Mouse (Mus musculus) testis, postnatal 10 days (tissue): ENCODE data around the gene Acot5.
"Not testable (repeated sequence)": the region's sequence is repeated elsewhere in the genome, so short reads cannot be mapped to it uniquely, and the experiment has no call there.

ENCODE experiments used
- DNase-seq: peaks from one replicate; pipeline ENCODE4 v3.0.0; 2021; ENCODE audit warnings: low spot score

Acot5 gene

DNA sequence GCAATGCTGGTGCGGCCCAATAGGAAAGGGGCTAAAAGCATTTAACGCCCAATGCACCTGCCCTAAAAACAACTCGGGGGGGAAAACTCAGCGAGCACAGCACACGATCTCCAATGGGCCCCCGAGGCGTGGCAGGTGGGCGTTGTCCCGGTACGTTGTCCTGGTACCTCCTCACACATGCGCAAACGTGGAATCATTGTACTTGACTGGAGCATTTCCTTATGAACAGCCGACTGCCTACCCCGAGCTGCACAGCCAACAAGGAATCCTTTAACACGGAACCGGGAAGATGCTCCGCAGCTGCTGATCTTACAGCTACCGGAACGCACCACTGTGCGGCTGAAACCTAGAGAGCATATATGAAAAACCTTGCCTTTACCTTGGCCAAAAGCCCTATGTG is 6.8 kb upstream of the Acot5 start:
- DNase-seq, result peak; percentile 34

DNA sequence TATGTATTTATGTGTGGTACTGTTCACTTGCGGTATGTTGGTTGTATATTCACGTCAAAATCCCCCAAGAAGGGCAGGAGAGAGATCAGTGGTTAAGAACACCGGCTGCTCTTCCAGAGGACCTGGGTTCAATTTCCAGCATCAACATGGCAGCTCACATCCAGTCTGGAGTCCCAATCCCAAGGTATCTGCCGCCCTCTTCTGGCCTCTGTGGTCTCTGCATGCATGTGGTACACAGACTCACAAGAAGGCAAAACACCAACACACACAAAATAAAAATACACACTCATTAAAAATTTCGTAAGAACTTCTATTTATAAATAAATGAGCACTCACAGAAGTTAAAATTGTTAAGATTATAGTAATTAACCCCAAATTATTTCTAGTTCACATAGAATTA is 5.9 kb upstream of the Acot5 start:
- peak; percentile 60 for DNase-seq

DNA sequence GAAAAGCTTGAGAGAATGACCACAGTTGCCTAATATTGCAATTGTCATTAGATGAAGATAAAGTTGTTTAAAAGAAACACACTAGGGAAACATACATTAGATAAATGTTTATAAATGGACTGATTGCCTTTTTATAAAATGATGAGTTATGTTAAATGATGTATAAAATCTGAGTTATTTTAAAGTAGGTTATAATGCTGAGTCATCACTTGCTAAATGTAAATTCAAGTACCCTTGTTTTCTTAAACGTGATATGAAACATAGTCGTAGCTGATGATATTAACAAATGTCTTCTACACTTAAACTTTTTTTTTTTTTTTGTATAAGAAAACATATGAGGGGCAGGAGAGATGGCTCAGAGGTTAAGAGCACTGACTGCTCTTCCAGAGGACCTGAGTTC is 5.3 kb upstream of the Acot5 start:
- DNase-seq, result no peak

GRCm38 (mm10) chr12:84064621-84065020 is 4.5 kb upstream of the Acot5 start:
- DNase-seq, result peak; percentile 36

- peak; percentile 20 for DNase-seq
Measured at GRCm38 (mm10) chr12:84067752-84068151, 1.4 kb upstream of the Acot5 start.

- peak; percentile 33 for DNase-seq
Measured at GRCm38 (mm10) chr12:84068296-84068695, 829 bp upstream of the Acot5 start.

- peak; percentile 56 for DNase-seq
Measured at GRCm38 (mm10) chr12:84069582-84069981, 457 bp downstream of the Acot5 start.

- DNase-seq, result no peak
Measured at GRCm38 (mm10) chr12:84071696-84072095, 2.6 kb downstream of the Acot5 start.

DNA sequence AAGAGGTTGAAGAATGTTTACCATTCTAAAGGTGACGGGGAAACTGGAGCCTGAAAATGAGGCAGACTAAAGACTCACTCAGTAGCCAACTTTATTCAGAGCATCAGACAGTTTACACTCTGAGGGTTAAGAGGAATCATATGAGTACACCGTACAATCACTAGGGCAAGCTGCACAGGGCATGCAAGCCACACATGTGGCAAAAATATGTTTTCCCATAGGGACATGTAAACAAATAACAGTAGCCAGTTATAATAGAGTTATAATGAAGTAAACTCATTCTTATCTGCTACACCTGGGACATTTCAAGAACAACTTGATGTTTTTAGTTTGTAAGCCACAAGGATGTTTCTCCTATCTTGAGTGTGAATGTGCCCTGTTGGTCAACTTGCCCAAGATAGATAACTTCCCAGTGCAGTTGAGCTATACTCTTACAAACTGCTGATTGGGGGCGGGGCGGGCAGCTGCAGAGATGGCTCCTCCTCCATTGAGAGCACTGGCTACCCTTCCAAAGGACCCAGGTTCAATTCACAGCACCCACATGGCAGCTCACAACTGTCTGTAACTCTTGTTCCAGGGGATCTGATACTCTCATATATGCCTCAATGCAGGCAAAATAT is 8.4 kb downstream of the Acot5 start:
- no peak for DNase-seq

GRCm38 (mm10) chr12:84083842-84084241 is 14.7 kb downstream of the Acot5 start:
- DNase-seq, result no peak

DNA sequence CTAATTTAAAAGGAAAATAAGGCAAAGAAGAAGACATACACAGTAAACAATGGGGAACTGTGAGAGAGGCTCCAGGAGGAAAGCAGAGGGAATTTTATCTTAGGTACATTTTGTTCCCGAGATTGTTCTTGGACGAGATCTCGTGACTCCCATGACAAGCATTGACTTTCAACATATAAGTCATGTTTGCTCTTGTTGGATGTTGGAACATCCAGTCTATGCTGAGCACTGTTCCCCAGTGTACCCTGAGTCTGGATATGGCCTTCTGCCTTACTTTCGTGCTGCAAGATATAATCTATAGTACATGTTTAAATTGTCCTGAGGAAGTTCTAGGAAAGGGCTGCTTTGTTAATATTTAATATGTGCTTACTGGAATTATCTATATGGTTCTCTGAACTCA is 15.5 kb downstream of the Acot5 start:
- DNase-seq, result no peak

- not testable (repeated sequence) for DNase-seq
Measured at GRCm38 (mm10) chr12:84094666-84095065, 25.5 kb downstream of the Acot5 start.

GRCm38 (mm10) chr12:84099605-84100004 is 30.5 kb downstream of the Acot5 start:
- no peak for DNase-seq

- DNase-seq, result no peak
Measured at GRCm38 (mm10) chr12:84100071-84100470, 30.9 kb downstream of the Acot5 start.

GRCm38 (mm10) chr12:84100604-84101492 is 31.7 kb downstream of the Acot5 start, which contains the start of gene Acot6:
TSS of gene Acot6 (plus strand) at chr12:84100654.
- peak; percentile 65 for DNase-seq

DNA sequence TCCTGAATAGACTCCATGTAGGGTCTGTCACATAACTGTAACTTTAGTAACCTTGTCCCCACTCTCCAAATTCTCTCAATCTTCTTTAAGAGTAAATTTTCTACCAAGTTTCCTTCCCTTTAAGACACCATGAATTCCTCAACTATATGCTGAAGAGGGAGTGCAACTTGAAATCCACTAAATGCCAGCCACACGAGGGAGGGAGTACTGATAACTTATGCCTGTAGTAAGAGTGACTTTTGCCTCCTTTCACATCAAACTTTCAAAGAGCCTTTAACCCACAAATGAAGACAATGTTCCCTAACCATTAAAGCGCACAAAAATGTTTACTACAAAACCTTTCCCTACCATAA is 32.3 kb downstream of the Acot5 start:
- no peak for DNase-seq

GRCm38 (mm10) chr12:84107012-84107411 is 37.9 kb downstream of the Acot5 start:
- DNase-seq, result no peak

- no peak for DNase-seq
Measured at GRCm38 (mm10) chr12:84107692-84108091, 38.6 kb downstream of the Acot5 start.

DNA sequence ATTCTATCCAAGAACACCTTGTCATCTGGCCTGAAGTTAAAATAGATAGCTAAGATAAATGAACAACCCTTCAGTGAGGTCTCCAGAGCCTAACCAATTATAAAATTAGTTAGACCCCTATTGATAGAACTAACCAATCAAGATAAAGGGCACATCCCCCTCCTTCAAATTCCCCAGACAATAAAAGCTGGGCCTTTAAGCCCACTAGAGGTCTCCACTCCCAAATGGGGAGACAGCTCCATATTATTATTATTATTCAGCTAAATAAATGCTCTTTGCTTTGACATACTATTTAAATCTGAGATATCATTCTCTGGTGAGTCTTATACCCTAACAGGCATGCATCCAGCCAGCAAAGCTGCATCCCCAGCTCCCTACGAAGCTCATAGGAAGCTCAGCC is 40.8 kb downstream of the Acot5 start:
- DNase-seq, result no peak

GRCm38 (mm10) chr12:84110814-84111213 is 41.7 kb downstream of the Acot5 start:
- no peak for DNase-seq

DNA sequence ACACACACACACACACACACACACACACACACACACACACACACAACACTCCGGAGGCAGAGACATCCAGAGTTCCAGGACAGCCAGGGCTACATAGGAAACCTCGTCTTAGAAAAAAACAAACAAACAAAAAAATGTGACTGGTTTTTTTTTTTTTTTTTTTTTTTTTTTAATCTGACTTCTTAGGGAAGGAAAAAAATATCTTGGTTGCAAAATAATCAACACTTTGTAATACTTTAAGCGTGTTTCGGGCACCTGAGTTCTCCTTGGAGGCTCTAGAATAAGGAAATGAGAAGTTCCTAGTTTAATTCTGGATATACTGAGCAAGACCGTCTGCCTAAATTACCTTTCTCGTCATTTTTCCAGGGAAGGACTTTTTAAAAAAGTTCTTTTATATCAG is 44.6 kb downstream of the Acot5 start:
- no peak for DNase-seq

- DNase-seq, result peak; percentile 93
Measured at GRCm38 (mm10) chr12:84114153-84114994, 45.2 kb downstream of the Acot5 start, which contains the start of gene Dnal1. TSS of gene Dnal1 (plus strand) at chr12:84114366.

DNA sequence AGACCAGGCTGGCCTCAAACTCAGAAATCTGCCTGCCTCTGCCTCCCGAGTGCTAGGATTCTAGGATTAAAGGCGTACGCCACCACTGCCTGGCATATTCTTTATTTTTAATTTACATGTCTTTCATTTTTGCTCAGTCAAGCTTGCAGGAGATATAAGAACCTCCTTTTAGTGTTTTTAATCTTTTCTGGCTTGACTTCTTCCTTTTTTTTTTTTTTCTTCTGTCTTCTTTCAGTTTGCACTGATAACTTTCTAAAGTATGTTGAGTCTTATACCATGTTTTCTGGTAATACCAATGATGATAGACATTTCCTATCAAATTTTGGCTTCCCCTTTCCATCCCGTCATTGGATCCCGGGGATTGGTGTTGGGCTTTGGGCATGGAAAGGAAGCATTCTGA is 50.5 kb downstream of the Acot5 start:
- DNase-seq, result no peak
